Mouse (Mus musculus): ENCODE data around the gene Cd276. TPM values are rescaled to one million over a fixed set of nuclear protein-coding genes. Genes with fewer than 3 reads are reported as not detected.
A peak's percentile ranks its signal among the peaks of the same experiment; 100 is the strongest.
"Not testable (repeated sequence)": the region's sequence is repeated elsewhere in the genome, so short reads cannot be mapped to it uniquely, and the experiment has no call there.

Cd276 gene
- polyA plus RNA-seq, 1 experiment from 2014 or later = 22.0 TPM

DNA sequence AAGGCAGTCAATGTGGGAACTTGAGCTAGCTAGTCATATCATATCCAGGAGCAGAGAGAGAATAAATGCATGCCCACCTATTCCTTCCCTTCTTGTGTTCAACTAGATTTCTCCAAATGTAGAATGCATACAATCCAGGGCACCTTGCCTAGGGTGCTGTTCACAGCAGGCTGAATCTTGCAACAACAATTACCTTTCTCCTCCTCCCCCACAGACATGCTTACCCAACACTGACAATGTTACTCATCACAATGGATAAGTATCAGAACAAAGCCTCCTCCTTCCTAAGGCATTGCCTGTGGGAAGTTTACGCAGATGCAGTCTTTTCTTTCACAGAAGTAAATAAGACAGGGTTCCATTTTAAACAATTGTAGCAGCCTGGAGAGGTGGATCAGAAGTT, 15.8 kb upstream of the Cd276 start:
- H3K4me2 ChIP-seq = no peak overlapping the region
- no peak overlapping the region for H3K27ac ChIP-seq
- H3K4me3 ChIP-seq = no peak overlapping the region
- no peaks in the 10 kb centered on the region for H3K36me3 ChIP-seq
- no peaks in the 10 kb centered on the region for H3K27me3 ChIP-seq
- H3K9ac ChIP-seq = no peak overlapping the region
- no peak for ATAC-seq (replicated peaks; ENCODE audit: insufficient number of reproducible peaks, insufficient read depth, low FRiP score, low read depth)
- H3K9me3 ChIP-seq (replicated peaks) = no peaks in the 10 kb centered on the region
- WGBS = 88% methylated on average over 1 of the region's 1 CpGs
- H3K4me1 ChIP-seq (replicated peaks) = no peaks in the 10 kb centered on the region

GRCm38 (mm10) chr9:58567682-58568081, 12.4 kb upstream of the Cd276 start:
- no peaks in the 10 kb centered on the region for H3K9me3 ChIP-seq (replicated peaks)
- H3K4me3 ChIP-seq = no peak overlapping the region
- H3K4me2 ChIP-seq = no peak overlapping the region
- H3K36me3 ChIP-seq = no peaks in the 10 kb centered on the region
- no peak overlapping the region for H3K27ac ChIP-seq
- H3K9ac ChIP-seq = no peak overlapping the region
- no peaks in the 10 kb centered on the region for H3K4me1 ChIP-seq (replicated peaks)
- ATAC-seq (replicated peaks; ENCODE audit: insufficient number of reproducible peaks, insufficient read depth, low FRiP score, low read depth) = no peak
- no peaks in the 10 kb centered on the region for H3K27me3 ChIP-seq

- H3K9me3 ChIP-seq (replicated peaks); H3K36me3 ChIP-seq; H3K4me3 ChIP-seq; H3K27ac ChIP-seq; H3K4me1 ChIP-seq (replicated peaks); ATAC-seq (replicated peaks; ENCODE audit: insufficient number of reproducible peaks, insufficient read depth, low FRiP score, low read depth); H3K9ac ChIP-seq; H3K27me3 ChIP-seq; H3K4me2 ChIP-seq: not testable (repeated sequence)
- 72% methylated on average over 3 of the region's 3 CpGs for WGBS
Measured at GRCm38 (mm10) chr9:58565945-58566344, 10.7 kb upstream of the Cd276 start.

DNA sequence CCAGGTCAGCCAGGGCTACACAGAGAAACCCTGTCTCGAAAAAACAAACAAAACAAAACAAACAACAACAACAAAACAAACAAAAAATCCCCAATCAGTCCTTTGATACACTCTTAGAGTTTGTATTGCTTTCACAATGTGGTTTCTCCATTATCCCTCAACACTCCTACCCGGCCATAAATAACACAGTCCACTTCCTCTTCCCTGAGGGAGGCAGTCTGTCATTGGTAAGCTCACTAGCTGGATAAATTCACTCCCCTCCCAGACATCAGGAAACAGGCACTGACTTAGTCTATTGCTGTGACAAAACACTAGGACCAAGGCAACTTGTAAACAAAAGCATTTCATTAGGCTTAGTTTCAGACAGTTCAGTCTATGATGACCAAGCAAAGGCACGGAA, 5.0 kb upstream of the Cd276 start:
- Histone ChIP-seq H3K4me2 (no peak overlapping the region), H3K4me3 (no peak overlapping the region), H3K36me3 (no peaks in the 10 kb centered on the region), H3K27ac (no peak overlapping the region), H3K9me3 (replicated peaks) (no peaks in the 10 kb centered on the region), H3K27me3 (no peaks in the 10 kb centered on the region), H3K4me1 (replicated peaks) (peaks cover 28% of the 10 kb centered on the region), H3K9ac (no peak overlapping the region)
- 59% methylated on average over 3 of the region's 3 CpGs for WGBS
- no peak for ATAC-seq (replicated peaks; ENCODE audit: insufficient number of reproducible peaks, insufficient read depth, low FRiP score, low read depth)

- Histone ChIP-seq H3K4me3 (no peak overlapping the region), H3K9me3 (replicated peaks) (no peaks in the 10 kb centered on the region), H3K4me1 (replicated peaks) (peaks cover 44% of the 10 kb centered on the region), H3K27ac (no peak overlapping the region), H3K27me3 (no peaks in the 10 kb centered on the region), H3K36me3 (no peaks in the 10 kb centered on the region), H3K9ac (no peak overlapping the region), H3K4me2 (no peak overlapping the region)
- WGBS = 51% methylated on average over 3 of the region's 3 CpGs
- no peak for ATAC-seq (replicated peaks; ENCODE audit: insufficient number of reproducible peaks, insufficient read depth, low FRiP score, low read depth)
Measured at GRCm38 (mm10) chr9:58557457-58558455, 2.5 kb upstream of the Cd276 start.

- 39% methylated on average over 7 of the region's 7 CpGs for WGBS
- H3K36me3 ChIP-seq = no peaks in the 10 kb centered on the region
- ATAC-seq (replicated peaks; ENCODE audit: insufficient number of reproducible peaks, insufficient read depth, low FRiP score, low read depth) = no peak
- H3K27me3 ChIP-seq = no peaks in the 10 kb centered on the region
- no peak overlapping the region for H3K27ac ChIP-seq
- peaks cover 54% of the 10 kb centered on the region for H3K4me1 ChIP-seq (replicated peaks)
- no peak overlapping the region for H3K4me2 ChIP-seq
- H3K9ac ChIP-seq = no peak overlapping the region
- H3K9me3 ChIP-seq (replicated peaks) = no peaks in the 10 kb centered on the region
- no peak overlapping the region for H3K4me3 ChIP-seq
Measured at GRCm38 (mm10) chr9:58556627-58557026, 1.4 kb upstream of the Cd276 start.

DNA sequence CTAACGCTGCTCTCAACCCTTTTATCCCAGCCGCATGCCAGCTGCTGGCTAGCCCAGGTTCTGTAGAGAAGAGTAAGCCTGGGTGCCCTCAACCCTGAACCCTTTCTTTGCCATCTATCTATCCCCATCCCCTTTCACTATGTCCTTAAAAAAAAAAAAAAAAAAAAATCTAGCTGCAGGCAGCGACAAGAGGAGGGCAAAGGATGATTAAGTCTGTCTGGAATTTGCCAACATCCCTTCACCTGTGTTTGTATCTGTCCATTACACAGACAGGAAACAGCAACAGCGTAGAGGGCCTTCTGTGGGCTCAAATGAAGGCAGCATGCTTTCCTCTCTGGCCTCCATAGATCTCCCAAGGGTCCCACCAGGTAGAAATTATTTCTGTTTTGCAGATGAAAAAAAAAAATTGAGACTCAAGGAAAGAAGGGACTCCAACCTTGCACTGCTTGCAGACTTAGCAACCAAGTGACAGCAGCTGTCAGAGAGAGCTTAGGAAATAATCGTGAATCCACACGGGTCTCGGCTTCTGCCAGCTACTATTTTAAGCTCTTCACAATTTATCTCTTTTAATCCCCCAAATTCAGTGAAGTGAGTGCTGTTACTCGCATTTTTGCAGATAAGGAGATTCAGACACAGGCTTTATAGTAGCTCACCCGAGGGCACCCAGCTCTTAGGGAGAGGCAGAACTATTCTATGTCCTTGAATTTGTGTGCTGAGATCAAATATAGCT, 613 bp upstream of the Cd276 start:
- Histone ChIP-seq H3K4me2 (peak overlapping the region; percentile 85), H3K9me3 (replicated peaks) (no peaks in the 10 kb centered on the region), H3K4me1 (replicated peaks) (peaks cover 55% of the 10 kb centered on the region), H3K36me3 (no peaks in the 10 kb centered on the region), H3K27ac (peak overlapping the region; percentile 97), H3K27me3 (no peaks in the 10 kb centered on the region), H3K9ac (peak overlapping the region; percentile 87), H3K4me3 (peak overlapping the region; percentile 91)
- WGBS = 9% methylated on average over 9 of the region's 9 CpGs
- ATAC-seq (replicated peaks; ENCODE audit: insufficient number of reproducible peaks, insufficient read depth, low FRiP score, low read depth) = no peak

DNA sequence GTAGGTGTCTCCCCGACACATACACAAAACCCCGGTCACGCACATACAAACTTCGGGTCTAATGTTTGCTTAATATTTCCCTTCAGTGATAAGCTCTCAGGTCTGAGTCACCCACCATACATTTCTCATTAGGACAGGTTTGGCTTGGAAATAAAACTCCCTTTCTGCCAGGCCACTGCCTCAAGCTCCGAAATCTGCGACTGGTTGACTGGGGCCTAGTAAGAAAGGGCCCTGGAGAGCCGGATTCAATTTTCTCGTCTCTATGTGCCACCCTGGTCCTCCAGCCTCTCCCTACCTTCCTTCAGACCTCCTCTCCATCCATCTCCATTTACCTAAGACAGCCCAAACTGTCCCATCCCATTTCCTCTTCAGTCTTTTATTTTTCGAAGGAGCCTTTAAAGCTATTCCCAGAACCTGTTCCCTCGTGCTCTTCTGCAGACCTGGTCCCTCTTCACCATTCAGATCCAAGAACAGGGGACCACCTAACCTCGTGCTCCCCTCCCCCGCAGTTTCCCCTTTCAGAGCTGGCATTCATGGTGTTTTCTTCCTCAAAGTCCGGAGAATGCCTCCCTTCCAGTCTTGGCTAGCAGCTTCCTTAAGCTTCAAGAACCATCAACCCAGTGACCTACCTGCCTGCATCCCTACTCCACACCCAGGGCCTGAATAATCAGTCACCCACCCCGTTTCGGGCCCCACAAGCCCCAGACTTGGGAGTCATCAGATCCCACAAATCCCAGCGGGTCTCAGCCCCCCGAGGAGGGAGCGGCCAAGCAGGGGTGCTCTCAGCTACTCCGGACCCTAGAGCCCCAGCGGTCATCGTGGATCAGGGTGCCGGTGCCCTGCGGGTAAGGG, 955 bp downstream of the Cd276 start:
- H3K36me3 ChIP-seq = no peaks in the 10 kb centered on the region
- H3K9me3 ChIP-seq (replicated peaks) = no peaks in the 10 kb centered on the region
- H3K4me2 ChIP-seq = peak overlapping the region; percentile 85
- peaks cover 57% of the 10 kb centered on the region for H3K4me1 ChIP-seq (replicated peaks)
- ATAC-seq (replicated peaks; ENCODE audit: insufficient number of reproducible peaks, insufficient read depth, low FRiP score, low read depth) = no peak; the same call in 1 of the 2 replicates
- H3K27me3 ChIP-seq = no peaks in the 10 kb centered on the region
- H3K9ac ChIP-seq = peak overlapping the region; percentile 87
- H3K4me3 ChIP-seq = peak overlapping the region; percentile 91
- peak overlapping the region; percentile 97 for H3K27ac ChIP-seq
- WGBS = 15% methylated on average over 23 of the region's 23 CpGs

- Histone ChIP-seq H3K9me3 (replicated peaks) (no peaks in the 10 kb centered on the region), H3K4me1 (replicated peaks) (peaks cover 56% of the 10 kb centered on the region), H3K4me3 (no peak overlapping the region), H3K27ac (no peak overlapping the region), H3K4me2 (no peak overlapping the region), H3K27me3 (no peaks in the 10 kb centered on the region), H3K9ac (no peak overlapping the region), H3K36me3 (no peaks in the 10 kb centered on the region)
- ATAC-seq (replicated peaks; ENCODE audit: insufficient number of reproducible peaks, insufficient read depth, low FRiP score, low read depth) = no peak
- 66% methylated on average over 9 of the region's 9 CpGs for WGBS
Measured at GRCm38 (mm10) chr9:58552083-58552482, 3.2 kb downstream of the Cd276 start.

GRCm38 (mm10) chr9:58550928-58551327, 4.3 kb downstream of the Cd276 start:
- no peak overlapping the region for H3K9ac ChIP-seq
- H3K4me1 ChIP-seq (replicated peaks) = peaks cover 52% of the 10 kb centered on the region
- no peak overlapping the region for H3K27ac ChIP-seq
- no peaks in the 10 kb centered on the region for H3K36me3 ChIP-seq
- no peak overlapping the region for H3K4me2 ChIP-seq
- no peak for ATAC-seq (replicated peaks; ENCODE audit: insufficient number of reproducible peaks, insufficient read depth, low FRiP score, low read depth)
- H3K27me3 ChIP-seq = no peaks in the 10 kb centered on the region
- WGBS = 95% methylated on average over 6 of the region's 6 CpGs
- no peaks in the 10 kb centered on the region for H3K9me3 ChIP-seq (replicated peaks)
- H3K4me3 ChIP-seq = no peak overlapping the region

- Histone ChIP-seq H3K36me3 (no peaks in the 10 kb centered on the region), H3K27ac (no peak overlapping the region), H3K4me2 (no peak overlapping the region), H3K4me1 (replicated peaks) (peaks cover 55% of the 10 kb centered on the region), H3K27me3 (no peaks in the 10 kb centered on the region), H3K9me3 (replicated peaks) (no peaks in the 10 kb centered on the region), H3K4me3 (no peak overlapping the region), H3K9ac (no peak overlapping the region)
- WGBS = 75% methylated on average over 3 of the region's 3 CpGs
- ATAC-seq (replicated peaks; ENCODE audit: insufficient number of reproducible peaks, insufficient read depth, low FRiP score, low read depth) = no peak
Measured at GRCm38 (mm10) chr9:58549694-58550093, 5.5 kb downstream of the Cd276 start.

Data from heart, embryonic 15.5 days (tissue).